Mouse (Mus musculus) liver, embryonic 11.5 days (tissue): ENCODE results near the gene Cpeb4. TPM values are rescaled to one million over a fixed set of nuclear protein-coding genes. Genes with fewer than 3 reads are reported as not detected.

Experiments used
- ATAC-seq: fragments of 200-750 bp; cut with Nextera tagmentation; replicated peaks from 2 replicates; pipeline ENCODE4 v1.8.0; 2017; ENCODE audit warnings: moderate number of reproducible peaks, mild to moderate bottlenecking, moderate TSS enrichment, moderate library complexity; ENCODE audit not compliant: low FRiP score
- DNase-seq: peaks from one replicate; pipeline ENCODE4 v3.0.0-alpha.2; 2017; ENCODE audit warnings: low spot score
- H3K27ac ChIP-seq: fragments of 300-500 bp; sonication (generic); 2 replicates; pipeline ENCODE4 v1.5.1; 2014; ENCODE audit warnings: mild to moderate bottlenecking, low read depth, low read length, control low read depth
- H3K27me3 ChIP-seq: fragments of 300-500 bp; sonication (generic); replicated peaks from 2 replicates; pipeline ENCODE4 v1.6.1; 2014; ENCODE audit warnings: low read length, mixed read lengths; ENCODE audit not compliant: control insufficient read depth, insufficient read depth
- H3K36me3 ChIP-seq: fragments of 300-500 bp; sonication (generic); 2 replicates; pipeline ENCODE4 v1.6.1; 2014; ENCODE audit warnings: mild to moderate bottlenecking, low read length, moderate library complexity, mixed read lengths; ENCODE audit not compliant: control insufficient read depth, insufficient read depth
- H3K4me1 ChIP-seq: fragments of 300-500 bp; sonication (generic); replicated peaks from 2 replicates; pipeline ENCODE4 v1.6.1; 2014; ENCODE audit warnings: low read length, mixed read lengths; ENCODE audit not compliant: control insufficient read depth, insufficient read depth
- H3K4me2 ChIP-seq: fragments of 300-500 bp; sonication (generic); 2 replicates; pipeline ENCODE4 v1.6.1; 2014; ENCODE audit warnings: mild to moderate bottlenecking, control low read depth, moderate library complexity
- H3K4me3 ChIP-seq: fragments of 300-500 bp; sonication (generic); 2 replicates; pipeline ENCODE4 v1.5.1; 2014; ENCODE audit warnings: low read depth, low read length, control low read depth
- H3K9ac ChIP-seq: fragments of 300-500 bp; sonication (generic); 2 replicates; pipeline ENCODE4 v1.6.1; 2014; ENCODE audit warnings: low read depth, low read length, control low read depth
- H3K9me3 ChIP-seq: fragments of 300-500 bp; sonication (generic); 2 replicates; pipeline ENCODE4 v1.6.1; 2016; ENCODE audit warnings: low read length, inconsistent platforms, mixed read lengths; ENCODE audit not compliant: control insufficient read depth
- WGBS: fragments of 180-500 bp; shearing (Covaris S2); extraction: QIAGEN DNeasy Blood & Tissue Kit; methylation state at CpG from one replicate; pipeline ENCODE4 v1.1.7; 2014; 5-methylcytosine and 5-hydroxymethylcytosine counted together
- polyA plus RNA-seq: library from polyadenylated mRNA; unstranded; fragments of >200 nt; fragmentation: Nextera tagmentation; extraction: Ambion mirVana; gene quantifications from 2 replicates; pipeline ENCODE4 v1.2.1, GENCODE M21; 2014

Cpeb4 gene
- polyA plus RNA-seq = 14.4 and 15.8 TPM in 2 replicates

- Histone ChIP-seq H3K9me3 (no peaks in the 10 kb centered on the region), H3K4me2 (peak within 1 kb of the TSS; percentile 79), H3K4me3 (peak within 1 kb of the TSS; percentile 92), H3K27me3 (no peaks in the 10 kb centered on the region), H3K4me1 (peaks cover 13% of the 10 kb centered on the region), H3K9ac (peak within 1 kb of the TSS; percentile 91), H3K27ac (peak within 1 kb of the TSS; percentile 80), H3K36me3 (no peaks in the 10 kb centered on the region)
- 72% methylated on average over 4 of the region's 4 CpGs for WGBS
- no peak for DNase-seq
- no peak for ATAC-seq
These were observed at the start of gene Cpeb4 for GRCm38 (mm10) chr11:31871911-31872310. Gene Cpeb4 (plus strand): TSS chr11:31872211.

GRCm38 (mm10) chr11:31822556-31822955, 49.5 kb upstream of the Cpeb4 start:
- Histone ChIP-seq H3K27ac (no peak overlapping the region), H3K4me1 (peaks cover 24% of the 10 kb centered on the region), H3K4me2 (no peak overlapping the region), H3K9ac (no peak overlapping the region), H3K36me3 (no peaks in the 10 kb centered on the region), H3K4me3 (no peak overlapping the region), H3K9me3 (no peaks in the 10 kb centered on the region), H3K27me3 (no peaks in the 10 kb centered on the region)
- ATAC-seq (no peak), DNase-seq (no peak)
- WGBS = 80% methylated on average over 9 of the region's 9 CpGs

- DNase-seq = no peak
- H3K36me3 ChIP-seq = no peaks in the 10 kb centered on the region
- H3K4me1 ChIP-seq = peaks cover 31% of the 10 kb centered on the region
- no peak overlapping the region for H3K27ac ChIP-seq
- H3K27me3 ChIP-seq = no peaks in the 10 kb centered on the region
- H3K4me2 ChIP-seq = no peak overlapping the region
- ATAC-seq = no peak
- no peak overlapping the region for H3K4me3 ChIP-seq
- WGBS = 90% methylated on average over 7 of the region's 7 CpGs
- H3K9me3 ChIP-seq = no peaks in the 10 kb centered on the region
- no peak overlapping the region for H3K9ac ChIP-seq
These were observed 48.5 kb upstream of the Cpeb4 start for GRCm38 (mm10) chr11:31823513-31823912.

- DNase-seq (no peak), ATAC-seq (peak; percentile 40)
- peak overlapping the region; percentile 45; the same call in 1 of the 2 replicates for H3K27ac ChIP-seq
- H3K4me3 ChIP-seq = no peak overlapping the region
- peaks cover 38% of the 10 kb centered on the region for H3K4me1 ChIP-seq
- no peak overlapping the region for H3K9ac ChIP-seq
- WGBS = 67% methylated on average over 14 of the region's 14 CpGs
- H3K4me2 ChIP-seq = no peak overlapping the region
- no peaks in the 10 kb centered on the region for H3K36me3 ChIP-seq
- no peaks in the 10 kb centered on the region for H3K9me3 ChIP-seq
- H3K27me3 ChIP-seq = no peaks in the 10 kb centered on the region
These were observed 47.4 kb upstream of the Cpeb4 start for GRCm38 (mm10) chr11:31824504-31825166.

GRCm38 (mm10) chr11:31828011-31828770, 43.8 kb upstream of the Cpeb4 start:
- Histone ChIP-seq H3K27ac (no peak overlapping the region), H3K4me2 (no peak overlapping the region), H3K4me3 (no peak overlapping the region), H3K9ac (no peak overlapping the region), H3K27me3 (no peaks in the 10 kb centered on the region), H3K9me3 (no peaks in the 10 kb centered on the region), H3K36me3 (no peaks in the 10 kb centered on the region), H3K4me1 (peaks cover 55% of the 10 kb centered on the region)
- ATAC-seq (no peak), DNase-seq (no peak)
- WGBS = 83% methylated on average over 4 of the region's 4 CpGs

GRCm38 (mm10) chr11:31828771-31829072, 43.3 kb upstream of the Cpeb4 start:
- ATAC-seq (no peak), DNase-seq (no peak)
- Histone ChIP-seq H3K27ac (no peak overlapping the region), H3K4me2 (no peak overlapping the region), H3K27me3 (no peaks in the 10 kb centered on the region), H3K9me3 (no peaks in the 10 kb centered on the region), H3K4me1 (peaks cover 59% of the 10 kb centered on the region), H3K36me3 (no peaks in the 10 kb centered on the region), H3K9ac (no peak overlapping the region), H3K4me3 (no peak overlapping the region)
- 77% methylated on average over 2 of the region's 2 CpGs for WGBS

GRCm38 (mm10) chr11:31830213-31831151, 41.5 kb upstream of the Cpeb4 start:
- Histone ChIP-seq H3K4me2 (peak overlapping the region; percentile 27), H3K4me1 (peaks cover 54% of the 10 kb centered on the region), H3K4me3 (no peak overlapping the region), H3K27ac (peak overlapping the region; percentile 89), H3K9me3 (no peaks in the 10 kb centered on the region), H3K36me3 (no peaks in the 10 kb centered on the region), H3K27me3 (no peaks in the 10 kb centered on the region), H3K9ac (peak overlapping the region; percentile 53; the same call in 1 of the 2 replicates)
- 76% methylated on average over 10 of the region's 10 CpGs for WGBS
- DNase-seq (no peak), ATAC-seq (no peak)

- Histone ChIP-seq H3K36me3 (no peaks in the 10 kb centered on the region), H3K9ac (no peak overlapping the region), H3K4me2 (peak overlapping the region; percentile 35), H3K9me3 (no peaks in the 10 kb centered on the region), H3K4me3 (no peak overlapping the region), H3K27me3 (no peaks in the 10 kb centered on the region), H3K4me1 (peaks cover 58% of the 10 kb centered on the region), H3K27ac (peak overlapping the region; percentile 89)
- ATAC-seq = peak; percentile 94
- WGBS = 27% methylated on average over 5 of the region's 5 CpGs
- no peak for DNase-seq
These were observed 40.6 kb upstream of the Cpeb4 start for GRCm38 (mm10) chr11:31831451-31831850.
